Mouse (Mus musculus) spleen, adult 10 weeks (tissue): ENCODE results near the gene Vmn1r24. TPM values are rescaled to one million over a fixed set of nuclear protein-coding genes. Genes with fewer than 3 reads are reported as not detected.

ENCODE experiments used
- polyA plus RNA-seq: library from polyadenylated mRNA; stranded (reverse); fragments of 350-450 nt; fragmentation: Illumina TruSeq; extraction: RNeasy Lipid Tissue Mini Kit (QIAGEN cat#74804); gene quantifications from one replicate; pipeline ENCODE4 v1.2.3, GENCODE M21; 2015; ENCODE audit warnings: low replicate concordance; ENCODE audit not compliant: insufficient read depth

The Vmn1r24 gene
- not detected for polyA plus RNA-seq

DNA sequence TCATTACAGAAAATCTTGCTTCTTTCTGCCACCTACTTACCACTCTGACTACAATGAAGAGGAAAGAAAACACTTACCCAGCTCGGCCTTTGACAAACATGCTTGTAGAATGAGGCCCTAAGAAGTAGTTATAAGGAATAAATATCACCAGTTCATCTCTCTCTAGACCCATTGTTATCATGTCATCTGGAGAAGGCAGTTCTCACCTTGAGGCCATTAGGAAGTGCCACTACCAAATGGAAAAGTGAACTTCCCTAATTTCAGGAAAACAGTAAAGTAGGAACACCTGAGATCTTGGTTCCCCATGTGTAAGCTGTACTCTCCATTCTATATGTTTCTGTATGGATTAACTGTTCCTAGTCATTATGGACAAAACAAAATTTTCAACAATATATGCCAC, at the start of gene Vmn1r24:
Vmn1r24 (minus strand) TSS at position 101 of the 400 bp plus-strand sequence.

GRCm38 (mm10) chr6:57980710-57981109, 19.4 kb upstream of the Vmn1r24 start, which contains the start of gene Vmn1r25:
Gene Vmn1r25 (minus strand): TSS chr6:57980810.

DNA sequence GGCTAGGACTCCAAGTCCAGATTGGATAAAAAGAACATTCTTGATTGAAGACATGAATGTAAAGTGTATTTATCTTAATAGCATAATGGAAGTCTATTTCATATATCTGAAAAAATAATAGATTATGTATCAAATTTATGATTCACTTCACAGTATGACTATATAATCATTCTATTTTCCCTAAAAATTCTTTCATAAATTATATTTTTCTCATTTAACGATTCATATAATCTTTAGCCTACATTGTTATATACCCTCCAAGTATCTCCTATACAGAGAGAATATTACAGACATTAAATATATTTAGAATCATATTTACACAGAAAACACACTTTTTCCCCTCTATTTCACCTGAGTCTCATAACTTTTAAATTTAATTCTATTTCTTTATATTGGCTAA, 34.6 kb downstream of the Vmn1r24 start, which contains the start of gene Vmn1r23:
Vmn1r23 (minus strand) TSS at position 101 of the 400 bp plus-strand sequence.

GRCm38 (mm10) chr6:57907928-57908327, 53.4 kb downstream of the Vmn1r24 start, which contains the start of gene Vmn1r22:
Gene Vmn1r22 (minus strand): TSS chr6:57908028.

Other genes starting within 250 kb of the Vmn1r24 start
- 49.1 TPM for gene Vopp1, start 136.3 kb downstream of the Vmn1r24 start, polyA plus RNA-seq
- gene Vmn1r21, start 111.2 kb downstream of the Vmn1r24 start, polyA plus RNA-seq: not detected
- gene Vmn1r22, start 53.5 kb downstream of the Vmn1r24 start, polyA plus RNA-seq: not detected
- not detected for gene Vmn1r23, start 34.7 kb downstream of the Vmn1r24 start, polyA plus RNA-seq
- gene Vmn1r25, start 19.3 kb upstream of the Vmn1r24 start, polyA plus RNA-seq: not detected
- gene Vmn1r26, start 53.7 kb upstream of the Vmn1r24 start, polyA plus RNA-seq: not detected